Mouse (Mus musculus): ENCODE data around the gene Ap1g2.

The Ap1g2 gene

GRCm38 (mm10) chr14:55113975-55114645, 7.7 kb upstream of the Ap1g2 start:
- no peak for DNase-seq (ENCODE audit: extremely low spot score, low read depth, low spot score)

GRCm38 (mm10) chr14:55113351-55113974, 7.1 kb upstream of the Ap1g2 start:
- DNase-seq (ENCODE audit: extremely low spot score, low read depth, low spot score): no peak

DNA sequence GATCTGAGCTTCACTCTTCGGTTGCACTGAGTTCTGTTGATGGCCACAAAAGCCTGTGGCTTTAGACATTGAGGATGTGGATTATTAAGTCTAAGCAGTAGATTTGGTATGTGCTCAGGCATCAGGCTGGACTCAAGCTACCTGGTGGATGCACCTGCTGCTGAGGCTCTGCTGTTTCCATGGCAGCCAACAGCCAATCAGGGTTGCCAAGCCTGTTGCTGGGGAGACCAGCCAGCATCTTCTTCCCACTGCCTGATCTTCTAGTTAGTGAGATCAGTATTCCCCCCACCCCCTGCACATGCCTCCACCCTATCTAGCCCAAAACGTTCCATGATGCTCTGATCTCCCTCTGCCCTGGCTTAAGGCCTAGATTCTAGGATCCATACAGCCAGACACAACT, 5.3 kb upstream of the Ap1g2 start:
- DNase-seq (ENCODE audit: extremely low spot score, low read depth, low spot score): no peak

GRCm38 (mm10) chr14:55110076-55110475, 3.7 kb upstream of the Ap1g2 start:
- no peak for DNase-seq (ENCODE audit: extremely low spot score, low read depth, low spot score)

DNA sequence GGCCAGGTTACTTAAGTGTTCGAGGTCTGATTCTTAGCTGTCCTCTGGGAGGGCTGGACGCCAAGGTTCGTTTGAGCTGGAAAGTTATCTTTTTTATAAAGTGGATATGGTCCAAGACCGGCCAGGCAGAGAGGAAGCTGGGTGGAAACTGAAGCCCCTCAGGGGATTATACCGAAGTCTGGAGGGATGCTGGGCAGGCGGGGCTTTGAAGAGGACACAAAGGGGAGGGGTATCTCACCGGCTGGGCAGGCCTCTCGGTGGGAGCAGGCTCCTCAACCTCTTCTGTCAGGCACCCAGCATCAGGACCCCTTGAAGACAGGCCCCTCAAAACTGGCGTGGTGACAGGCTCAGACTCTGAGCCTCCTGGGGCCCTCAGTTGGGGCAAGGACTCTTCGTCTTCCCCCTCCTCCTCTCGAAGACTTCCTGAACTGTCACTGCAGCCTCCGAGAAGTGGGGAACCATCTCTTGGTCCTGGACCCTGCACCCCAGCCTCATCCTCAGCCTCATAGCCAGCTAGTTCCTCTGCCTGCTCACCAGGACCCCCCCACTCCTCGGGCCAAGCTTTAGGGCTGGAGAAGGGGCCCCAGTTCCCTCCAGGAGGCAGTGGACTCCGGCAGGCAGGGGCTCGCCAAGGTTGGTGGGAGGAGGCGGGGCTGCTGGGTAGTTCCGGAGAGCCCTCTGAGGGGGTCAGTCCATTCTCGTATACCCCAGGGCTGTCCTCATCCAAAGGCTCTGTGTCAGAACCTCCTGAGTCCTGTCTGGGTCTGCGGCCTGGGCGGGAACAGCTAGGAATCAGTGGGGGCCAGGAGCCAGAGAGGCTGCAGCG, 2.9 kb upstream of the Ap1g2 start:
- no peak for DNase-seq (ENCODE audit: extremely low spot score, low read depth, low spot score)

GRCm38 (mm10) chr14:55108202-55108870, 1.9 kb upstream of the Ap1g2 start:
- no peak for DNase-seq (ENCODE audit: extremely low spot score, low read depth, low spot score)

- no peak for DNase-seq (ENCODE audit: extremely low spot score, low read depth, low spot score)
These were observed 597 bp upstream of the Ap1g2 start for GRCm38 (mm10) chr14:55106990-55107389.

DNA sequence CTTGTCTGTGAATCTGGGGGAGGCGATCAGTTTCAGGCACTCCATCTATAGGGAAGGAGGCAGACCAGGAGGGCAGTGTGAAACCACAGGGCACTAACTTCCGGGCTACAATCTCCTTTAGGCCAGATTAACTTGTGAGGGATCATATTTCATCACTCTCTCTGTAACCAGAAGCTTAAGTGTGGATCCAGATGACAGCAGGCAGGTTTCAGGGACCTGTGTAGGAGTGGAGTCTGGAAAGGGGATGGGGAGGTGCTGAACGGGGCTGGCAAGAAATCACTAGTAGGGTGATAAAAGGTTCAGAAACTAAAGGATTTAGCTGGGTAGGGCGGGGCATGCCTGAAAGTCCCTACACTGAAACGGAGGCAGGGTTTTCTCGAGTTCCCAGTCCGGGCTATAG, 1.0 kb downstream of the Ap1g2 start:
- DNase-seq (ENCODE audit: extremely low spot score, low read depth, low spot score): no peak

DNA sequence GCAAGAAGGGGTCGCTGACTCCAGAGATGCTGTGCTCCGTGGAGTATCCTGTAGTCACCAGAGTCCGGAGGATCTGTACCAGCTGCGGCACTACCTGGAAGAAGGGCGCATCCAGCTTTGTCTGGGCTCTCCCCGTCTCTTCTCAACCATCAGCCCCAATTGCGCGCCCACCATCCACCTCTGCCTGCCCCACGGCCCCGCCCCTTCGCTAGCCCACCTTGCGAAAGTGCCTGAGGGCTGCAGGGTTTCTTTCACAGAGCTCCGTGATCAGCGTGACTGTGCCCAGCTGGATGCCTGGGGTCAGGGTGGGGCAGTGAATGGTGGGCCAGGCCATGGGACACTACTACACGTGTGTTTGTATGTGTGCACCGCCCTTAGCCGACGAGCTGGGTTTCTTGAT, 2.0 kb downstream of the Ap1g2 start:
- DNase-seq (ENCODE audit: extremely low spot score, low read depth, low spot score): no peak

DNA sequence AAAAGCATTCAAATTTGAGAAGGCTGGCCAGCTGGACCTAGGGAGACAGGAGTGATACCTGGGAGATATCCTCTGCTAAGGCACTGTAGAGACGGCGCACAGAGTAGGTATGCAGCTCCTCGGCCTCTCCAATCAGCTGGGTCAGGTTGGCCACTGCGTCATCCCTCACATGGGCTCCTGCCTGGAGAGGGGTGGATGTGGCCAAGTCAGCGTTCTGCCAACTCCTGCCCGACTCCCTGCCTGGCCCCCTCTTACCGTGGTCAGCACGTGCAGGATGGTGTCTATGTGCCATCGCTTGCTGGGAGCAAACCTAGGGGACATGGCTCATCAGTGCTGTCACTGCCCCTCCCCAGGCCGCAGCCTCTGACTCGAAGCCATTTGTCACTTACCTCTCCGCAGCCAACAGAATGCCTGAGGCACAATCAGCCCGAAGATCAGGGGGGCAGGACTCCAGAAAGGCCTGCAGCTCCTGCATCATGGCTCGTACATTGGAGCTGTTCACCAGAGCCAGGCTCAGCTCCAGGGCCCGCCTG, 4.1 kb downstream of the Ap1g2 start:
- DNase-seq (ENCODE audit: extremely low spot score, low read depth, low spot score): no peak

GRCm38 (mm10) chr14:55101592-55101991, 4.8 kb downstream of the Ap1g2 start:
- DNase-seq (ENCODE audit: extremely low spot score, low read depth, low spot score): no peak

DNA sequence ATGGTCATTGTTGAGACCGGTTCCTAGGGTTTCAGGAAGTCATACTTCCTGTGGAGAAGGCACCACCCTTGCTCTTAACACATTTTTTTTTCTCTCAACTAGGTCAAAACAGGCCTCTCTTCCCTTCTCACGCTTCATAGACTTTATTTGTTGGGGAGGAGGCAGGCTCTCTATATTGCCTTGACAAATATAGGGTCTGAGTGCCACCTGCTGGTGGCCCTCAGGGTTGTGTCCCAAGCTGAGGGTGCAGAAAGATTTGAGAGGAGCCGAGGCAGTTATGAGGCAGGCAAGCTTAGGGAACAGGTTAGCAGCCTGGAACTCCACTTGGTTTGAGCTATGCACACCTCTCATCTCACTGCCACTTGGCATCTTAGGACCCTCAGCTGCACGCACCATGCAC, 8.3 kb downstream of the Ap1g2 start:
- no peak for DNase-seq (ENCODE audit: extremely low spot score, low read depth, low spot score)

GRCm38 (mm10) chr14:55097646-55098045, 8.7 kb downstream of the Ap1g2 start:
- no peak for DNase-seq (ENCODE audit: extremely low spot score, low read depth, low spot score)

DNA sequence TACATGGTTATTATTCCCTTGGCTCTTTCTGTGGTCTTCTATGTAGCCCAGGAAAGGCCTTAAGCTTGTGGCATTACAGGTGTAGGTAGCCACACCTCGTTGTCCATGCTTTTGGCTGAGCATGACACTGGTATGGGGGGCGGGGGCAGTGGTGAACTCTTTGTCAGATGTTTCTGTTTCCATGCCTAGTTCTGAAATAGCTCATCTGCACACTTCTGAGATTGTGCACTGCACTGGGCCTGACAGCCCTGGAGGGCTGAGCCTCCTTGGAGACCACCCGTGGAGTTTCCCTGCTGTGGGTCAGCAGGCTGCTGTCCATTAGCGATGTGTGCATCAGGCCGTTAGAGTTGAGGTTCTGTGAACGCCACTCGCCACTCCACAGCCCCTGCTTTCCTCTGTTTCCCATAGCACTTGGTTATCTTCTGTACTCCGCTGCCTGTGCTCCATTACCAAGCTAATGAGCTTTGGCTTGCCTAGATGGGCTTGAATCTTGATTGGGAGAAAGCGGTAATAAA, 9.8 kb downstream of the Ap1g2 start:
- no peak for DNase-seq (ENCODE audit: extremely low spot score, low read depth, low spot score)

- DNase-seq (ENCODE audit: extremely low spot score, low read depth, low spot score): no peak
These were observed 10.7 kb downstream of the Ap1g2 start for GRCm38 (mm10) chr14:55095671-55096070.

DNA sequence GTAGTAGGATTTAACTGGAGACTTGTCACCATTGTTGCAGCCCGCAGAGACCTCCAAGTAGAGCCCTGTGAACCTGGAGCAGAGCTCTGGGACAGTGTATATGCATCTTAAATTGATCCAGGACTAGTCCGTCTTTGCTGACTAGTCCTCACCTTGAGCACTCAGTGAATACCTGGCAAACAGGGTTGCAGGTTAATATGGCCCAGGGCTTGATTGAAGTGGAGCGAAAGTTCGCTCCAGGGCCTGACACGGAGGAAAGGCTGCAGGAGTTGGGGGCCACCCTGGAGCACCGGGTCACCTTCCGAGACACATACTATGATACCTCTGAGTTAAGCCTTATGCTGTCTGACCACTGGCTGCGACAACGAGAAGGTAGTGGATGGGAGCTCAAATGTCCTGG, 11.1 kb downstream of the Ap1g2 start:
- no peak for DNase-seq (ENCODE audit: extremely low spot score, low read depth, low spot score)

- DNase-seq (ENCODE audit: extremely low spot score, low read depth, low spot score): no peak
These were observed 11.6 kb downstream of the Ap1g2 start, which contains the start of gene Thtpa for GRCm38 (mm10) chr14:55094704-55095231. Gene Thtpa (plus strand): TSS chr14:55094784.

DNA sequence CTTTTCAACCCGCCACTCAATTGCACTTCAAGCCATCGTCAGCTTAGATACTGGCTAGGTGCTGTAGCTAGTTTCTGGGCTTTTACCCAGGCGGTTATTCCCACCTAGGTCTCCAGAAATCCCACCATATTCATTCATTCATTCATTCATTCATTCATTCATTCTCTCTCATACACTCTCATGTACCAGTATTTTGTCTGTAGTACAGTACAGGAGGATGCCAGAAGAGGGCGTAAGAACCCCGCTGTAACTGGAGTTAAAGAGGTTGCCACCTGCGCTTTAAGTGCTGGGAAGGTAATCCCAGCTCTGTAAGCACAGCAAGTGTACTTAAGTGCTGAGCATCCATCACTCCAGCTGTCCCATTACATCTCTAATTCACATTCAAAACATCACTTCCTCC, 12.5 kb downstream of the Ap1g2 start:
- DNase-seq (ENCODE audit: extremely low spot score, low read depth, low spot score): no peak

DNA sequence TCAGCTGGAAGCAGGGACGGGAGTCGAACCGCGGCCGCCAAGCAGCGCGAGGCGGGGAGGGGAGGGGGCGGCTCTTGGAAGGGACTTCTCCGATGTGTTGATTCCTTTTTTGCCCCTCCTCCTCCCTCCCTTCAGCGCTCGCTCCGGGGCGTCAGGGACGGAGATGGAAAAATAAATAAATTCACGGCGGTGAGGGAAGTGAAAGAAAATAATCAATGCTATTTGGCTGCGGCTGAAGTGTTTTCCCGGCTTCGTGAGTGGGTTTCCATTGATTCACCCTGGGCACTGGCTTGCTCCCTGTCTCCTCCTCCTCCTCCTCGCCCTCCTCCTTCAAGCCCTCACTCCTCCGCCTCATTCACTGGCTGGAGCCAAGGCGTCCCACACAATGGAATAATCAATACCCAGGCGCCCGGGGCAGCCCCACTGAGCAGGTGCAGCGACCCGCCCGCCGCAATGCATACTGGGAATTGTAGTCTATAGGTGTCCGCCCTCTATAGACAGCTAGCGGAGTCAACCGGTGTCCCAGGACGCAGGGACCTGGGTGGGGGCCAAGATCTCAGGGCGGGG, 14.3 kb downstream of the Ap1g2 start, which contains the start of gene Zfhx2:
Gene Zfhx2 (minus strand): TSS at position 314 of the 567 bp plus-strand sequence.
- DNase-seq (ENCODE audit: extremely low spot score, low read depth, low spot score): peak; percentile 63

- DNase-seq (ENCODE audit: extremely low spot score, low read depth, low spot score): no peak
These were observed 15.1 kb downstream of the Ap1g2 start for GRCm38 (mm10) chr14:55091209-55091865.
